Mouse (Mus musculus) gastrocnemius, postnatal 36 days (tissue): ENCODE results near the gene Cacna1g. TPM values are rescaled to one million over a fixed set of nuclear protein-coding genes. Genes with fewer than 3 reads are reported as not detected.

Source experiments
- DNase-seq, 2 experiments: peaks; one replicate each; pipeline ENCODE4 v3.0.0; 2022
- intact Hi-C: fragments of 180-260 bp; cut with DNase I; formaldehyde crosslinking; loops from one replicate; pipeline ENCODE4 v1.15.1; 2025
- long read RNA-seq, 2 experiments: library from polyadenylated mRNA; stranded (forward); transcript quantifications; one replicate each; pipeline ENCODE4 v2.0.0; 2021
- total RNA-seq, 2 experiments: library from RNA; stranded (reverse); gene quantifications; 2 replicates each; pipeline ENCODE4 v1.2.3; 2021

Gene Cacna1g
- total RNA-seq: 1 to 10 TPM; 2.0 to 3.0 TPM
- long read RNA-seq, experiment 1: 0 reads
- long read RNA-seq, experiment 2: 0 reads

GRCm38 (mm10) chr11:94473707-94474543 lies at the start of gene Cacna1g:
Gene Cacna1g, minus strand, starts transcription at chr11:94474198.
- DNase-seq: peak; percentile 80 to 87
- intact Hi-C loops: no loop called here

DNA sequence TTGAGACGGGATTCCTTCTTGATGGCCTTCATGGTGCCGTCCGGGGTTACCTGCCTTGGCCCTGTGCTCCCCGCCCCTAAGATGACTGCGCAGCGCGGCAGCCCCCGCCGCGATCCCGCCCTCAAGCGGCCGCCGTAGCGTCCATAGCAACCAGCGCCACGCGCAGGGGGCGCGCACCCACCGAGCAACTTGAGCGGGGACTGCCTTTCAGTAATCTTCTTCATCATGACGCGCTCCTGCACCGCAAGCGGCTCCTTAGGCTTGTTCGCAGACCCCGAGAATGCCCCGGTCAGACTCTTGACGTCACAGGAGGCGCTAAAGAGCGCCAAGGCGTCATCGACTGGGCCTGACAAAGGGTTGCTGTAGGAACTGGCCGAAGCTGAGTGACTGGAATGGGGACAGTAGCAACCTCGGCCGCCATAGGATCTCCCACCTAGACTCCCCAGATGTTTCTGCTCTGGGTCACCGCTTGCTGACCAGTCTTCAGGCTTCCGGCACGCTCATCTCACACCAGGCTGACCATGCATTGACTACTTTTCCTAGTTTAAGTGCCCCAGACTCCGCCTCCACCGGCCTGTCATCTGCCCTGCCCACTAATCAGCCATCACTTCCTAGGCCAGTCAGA lies 47.3 kb upstream of the Cacna1g start, which contains the start of gene Mycbpap:
Gene Mycbpap (minus strand): TSS at position 524 of the 625 bp plus-strand sequence.
- intact Hi-C loops: no loop called here

DNA sequence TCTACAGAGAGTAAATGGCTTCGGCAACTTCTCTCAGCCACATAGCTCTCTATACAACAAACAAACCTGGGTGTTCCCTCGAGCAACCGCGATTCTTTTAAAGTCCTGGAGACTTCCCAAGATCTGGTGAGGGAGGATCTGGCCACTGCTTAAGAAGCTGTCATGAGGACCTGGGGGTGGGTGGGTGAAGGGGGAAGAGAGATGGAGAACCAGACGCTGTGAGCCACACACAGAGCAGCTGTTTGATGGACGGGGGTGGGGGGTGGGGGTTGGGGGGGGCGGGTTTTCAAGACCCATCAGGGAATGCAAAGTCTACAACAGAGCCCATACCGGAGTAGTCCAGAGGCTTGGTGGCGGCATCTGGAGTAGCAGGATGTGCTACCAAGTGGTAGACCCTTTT lies 39.5 kb upstream of the Cacna1g start:
- DNase-seq: no peak
- intact Hi-C loops: no loop called here

More for the DNA sequence above, 47.3 kb upstream of the Cacna1g start, which contains the start of gene Mycbpap:
- DNase-seq: peak; percentile 15 to 35

DNA sequence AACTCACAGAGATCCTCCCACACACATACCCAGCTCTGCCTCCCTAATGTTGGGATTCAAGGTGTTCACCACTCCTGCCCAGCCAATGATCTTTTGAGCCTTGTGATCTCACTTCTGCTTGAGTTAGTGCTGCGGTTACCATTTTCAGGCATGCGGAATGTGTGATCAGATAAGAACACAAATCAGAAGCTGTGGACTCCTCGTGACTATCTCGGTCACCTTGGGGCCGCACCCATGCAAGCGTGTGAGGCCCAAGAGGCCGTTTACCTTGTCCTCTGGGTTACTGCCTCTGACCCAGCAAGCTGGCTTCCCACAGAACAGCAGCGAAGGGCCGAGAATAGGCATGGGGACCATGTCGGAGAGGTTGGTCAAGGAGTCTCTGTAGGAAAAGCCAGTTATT lies 35.0 kb upstream of the Cacna1g start:
- no peak for DNase-seq
- intact Hi-C loops: no loop called here

- intact Hi-C loops: no loop called here
- no peak for DNase-seq
These were observed 27.5 kb upstream of the Cacna1g start for GRCm38 (mm10) chr11:94501482-94501881.

DNA sequence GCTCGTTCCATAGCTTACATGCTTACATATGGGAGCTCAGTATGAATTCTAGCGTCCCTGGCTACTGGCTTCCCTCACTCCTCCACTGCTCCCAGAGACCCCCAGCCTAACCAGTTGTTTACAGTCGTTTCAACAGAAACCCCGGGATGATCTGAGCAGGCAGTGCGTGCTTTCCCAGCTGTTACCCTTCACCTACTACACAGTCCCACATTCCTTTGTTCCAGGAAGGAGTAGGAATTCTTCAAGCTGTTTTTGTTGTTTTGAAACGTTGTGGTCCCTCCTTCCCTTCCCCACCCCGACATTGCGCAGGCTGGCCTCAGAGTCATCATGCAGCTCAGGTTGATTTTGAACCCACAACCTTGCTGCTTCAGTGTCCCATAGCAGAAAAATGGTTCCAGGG lies 26.4 kb upstream of the Cacna1g start:
- intact Hi-C loops: no loop called here
- DNase-seq: no peak

GRCm38 (mm10) chr11:94499661-94500152 lies 25.7 kb upstream of the Cacna1g start, which contains the start of gene Epn3:
Gene Epn3, minus strand, starts transcription at chr11:94499974.
- DNase-seq: no peak
- intact Hi-C loops: no loop called here

DNA sequence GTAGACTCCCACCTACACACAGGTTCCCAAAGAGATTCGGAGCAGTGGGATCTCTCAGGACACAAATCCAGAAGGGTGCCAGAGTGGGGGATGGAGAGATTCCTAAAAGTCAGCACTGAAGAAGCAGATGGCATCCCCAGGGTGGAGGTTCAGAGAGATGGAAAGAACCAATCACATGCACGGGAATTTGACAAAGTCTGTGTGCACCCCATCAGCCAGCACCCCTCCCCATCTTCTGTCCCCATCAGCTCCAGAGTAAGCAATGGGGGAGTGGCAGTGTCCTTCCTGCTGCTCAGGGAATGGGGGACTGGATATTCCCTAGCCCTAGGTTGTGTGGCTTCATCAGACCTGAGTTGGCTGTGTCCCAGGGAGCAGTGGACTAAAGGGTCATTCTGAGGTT lies 25.0 kb upstream of the Cacna1g start:
- intact Hi-C loops: no loop called here
- DNase-seq: no peak

- no peak for DNase-seq
- intact Hi-C loops: no loop called here
These were observed 24.3 kb upstream of the Cacna1g start for GRCm38 (mm10) chr11:94498093-94498996.

- no peak for DNase-seq
- intact Hi-C loops: no loop called here
These were observed 21.4 kb upstream of the Cacna1g start for GRCm38 (mm10) chr11:94495415-94495814.

DNA sequence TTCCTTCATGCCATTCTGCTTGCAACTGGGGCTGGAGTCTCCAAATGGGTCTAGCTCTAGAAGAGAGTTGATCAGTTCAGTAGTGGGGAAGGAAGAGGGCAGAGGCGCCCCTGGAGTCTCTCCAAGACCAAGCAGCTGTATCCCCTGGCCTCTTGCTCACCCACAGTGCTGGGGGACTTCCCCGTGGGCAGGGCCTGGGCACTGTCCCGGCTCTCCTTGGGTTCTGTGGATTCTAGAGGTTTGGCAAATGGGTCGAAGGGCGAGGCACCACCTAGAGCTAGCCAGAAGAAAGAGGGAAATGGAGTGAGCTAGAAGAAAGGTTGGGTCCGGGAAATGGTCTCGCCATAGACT lies 17.7 kb upstream of the Cacna1g start:
- intact Hi-C loops: no loop called here
- no peak for DNase-seq

- no peak for DNase-seq
- intact Hi-C loops: no loop called here
These were observed 17.2 kb upstream of the Cacna1g start for GRCm38 (mm10) chr11:94491035-94491748.

DNA sequence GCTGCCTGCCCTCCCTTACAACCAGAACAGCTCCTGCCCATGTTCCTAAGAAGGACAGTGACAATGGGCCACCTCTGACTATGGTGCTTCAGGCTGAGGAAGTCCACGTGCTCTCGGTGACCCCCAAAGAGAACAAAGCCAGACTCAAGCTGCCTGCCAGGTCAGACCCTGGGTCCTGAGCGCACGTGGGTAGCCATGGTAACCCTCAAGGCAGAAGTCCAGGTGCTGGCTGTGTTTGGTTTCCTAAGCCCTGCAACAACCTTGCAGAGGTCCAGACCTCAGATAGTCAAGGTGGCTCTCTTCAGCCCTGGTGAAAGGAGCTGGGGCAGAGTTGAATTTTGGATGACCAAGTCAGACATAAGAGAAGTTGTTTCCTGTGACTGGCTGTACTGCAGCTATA lies 15.7 kb upstream of the Cacna1g start:
- no peak for DNase-seq
- intact Hi-C loops: loop anchor here (5.0 kb wide), 3 partner anchors 87 to 362 kb away; no protein-coding TSS in a partner anchor

DNA sequence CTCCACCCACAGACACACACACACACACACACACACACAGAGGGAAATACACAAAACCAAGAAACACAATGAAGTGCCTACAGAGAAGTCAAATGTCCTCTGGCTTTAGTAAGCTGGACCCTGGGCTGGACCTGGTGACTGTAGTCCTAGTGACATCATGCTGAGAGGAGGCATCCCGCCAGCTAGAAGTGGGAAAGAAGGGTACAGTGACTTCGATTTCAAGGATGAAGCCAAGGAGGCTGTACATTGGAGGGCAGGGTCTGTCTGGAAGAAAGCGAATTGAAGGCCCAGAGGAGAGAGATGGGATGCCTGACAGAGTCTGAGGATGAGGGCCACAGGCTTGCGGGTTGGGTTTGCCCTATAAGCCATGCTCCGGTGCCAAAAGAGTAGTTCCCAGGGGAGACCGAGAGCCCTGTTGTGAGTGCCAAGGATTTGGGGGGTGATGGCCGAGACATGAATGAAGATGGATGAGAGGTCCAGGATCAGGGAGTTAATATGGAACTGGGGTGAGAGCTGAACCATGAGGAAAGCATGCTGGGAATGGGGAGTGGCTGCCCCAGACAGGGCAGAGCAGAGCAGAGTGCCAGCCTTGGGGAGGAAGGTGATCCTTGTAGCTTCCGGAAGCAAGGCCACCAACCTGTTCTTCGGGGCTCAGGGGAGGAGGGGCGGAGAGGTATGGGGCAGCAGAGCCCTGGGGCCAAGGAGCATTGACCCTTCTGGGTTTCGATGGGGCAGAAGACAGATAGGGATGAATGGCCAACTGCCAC lies 15.0 kb upstream of the Cacna1g start:
- intact Hi-C loops: loop anchor here (5.0 kb wide), 3 partner anchors 87 to 362 kb away; no protein-coding TSS in a partner anchor
- DNase-seq: no peak

DNA sequence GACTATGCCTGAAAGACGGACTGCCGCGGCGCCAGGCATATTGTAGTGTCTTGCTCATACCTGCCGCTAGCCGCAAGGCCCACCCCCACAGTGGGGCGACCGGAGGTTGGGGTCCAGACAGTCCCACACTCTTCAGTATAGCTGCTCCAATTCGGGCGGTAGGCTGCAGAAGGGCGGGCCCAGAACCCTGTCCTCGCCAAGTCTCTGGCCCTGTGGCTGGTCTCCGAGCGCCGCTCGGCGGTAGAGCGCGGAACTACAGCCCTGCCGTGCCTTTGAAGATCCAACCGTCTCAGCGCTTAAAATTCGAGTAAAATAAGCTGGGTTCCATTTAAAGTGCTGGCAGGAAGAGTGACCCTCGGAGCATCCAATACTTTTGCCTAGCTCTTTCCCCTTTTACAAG lies 12.0 kb upstream of the Cacna1g start, which contains the start of gene Spata20:
Gene Spata20 (minus strand): TSS at position 179 of the 400 bp plus-strand sequence.
- peak; percentile 75 to 84 for DNase-seq
- intact Hi-C loops: loop anchor here (5.0 kb wide), 3 partner anchors 84 to 359 kb away; no protein-coding TSS in a partner anchor

DNA sequence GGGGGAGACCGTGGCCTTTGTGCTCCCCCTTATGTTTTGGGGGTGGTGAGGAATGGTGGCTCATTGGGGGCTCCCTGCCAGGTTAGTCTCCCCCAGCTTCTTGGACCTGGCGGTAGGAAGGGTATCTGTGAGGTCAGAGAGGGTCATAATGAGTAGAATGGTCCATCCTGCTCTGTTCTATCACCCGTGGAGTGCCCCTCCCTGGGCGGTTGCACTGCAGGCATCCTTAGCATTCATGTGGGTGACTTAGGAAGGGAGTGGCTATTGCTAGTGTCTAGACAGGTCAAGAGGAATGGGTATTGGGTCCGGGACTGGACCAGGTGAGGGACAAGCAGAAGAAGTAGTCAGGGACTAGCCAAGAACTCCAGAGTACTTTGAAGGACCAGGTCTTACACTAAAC lies 11.2 kb upstream of the Cacna1g start:
- no peak for DNase-seq
- intact Hi-C loops: loop anchor here (2.0 to 5.0 kb wide), 4 partner anchors 64 to 358 kb away; no protein-coding TSS in a partner anchor

DNA sequence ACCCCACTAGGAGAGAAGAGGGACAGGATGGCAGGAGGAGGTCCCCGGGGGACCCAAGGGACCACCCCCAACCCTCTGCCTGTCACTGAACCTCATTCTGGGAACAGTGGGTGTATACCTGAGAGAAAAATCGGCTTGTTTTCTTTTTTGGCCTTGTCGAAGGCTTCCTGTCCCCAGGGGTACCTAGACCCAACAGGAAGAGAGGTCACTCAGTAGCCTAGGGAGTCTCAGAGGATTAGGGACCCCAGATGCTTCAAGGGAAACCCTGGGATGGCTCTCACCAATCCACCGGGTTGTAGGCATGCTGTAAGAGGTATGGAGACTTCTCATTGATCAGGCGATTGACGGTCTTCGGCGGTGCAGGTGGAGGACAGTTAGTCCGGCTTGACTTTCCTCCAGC lies 10.6 kb upstream of the Cacna1g start:
- no peak for DNase-seq
- intact Hi-C loops: loop anchor here (2.0 to 5.0 kb wide), 4 partner anchors 64 to 357 kb away; no protein-coding TSS in a partner anchor

DNA sequence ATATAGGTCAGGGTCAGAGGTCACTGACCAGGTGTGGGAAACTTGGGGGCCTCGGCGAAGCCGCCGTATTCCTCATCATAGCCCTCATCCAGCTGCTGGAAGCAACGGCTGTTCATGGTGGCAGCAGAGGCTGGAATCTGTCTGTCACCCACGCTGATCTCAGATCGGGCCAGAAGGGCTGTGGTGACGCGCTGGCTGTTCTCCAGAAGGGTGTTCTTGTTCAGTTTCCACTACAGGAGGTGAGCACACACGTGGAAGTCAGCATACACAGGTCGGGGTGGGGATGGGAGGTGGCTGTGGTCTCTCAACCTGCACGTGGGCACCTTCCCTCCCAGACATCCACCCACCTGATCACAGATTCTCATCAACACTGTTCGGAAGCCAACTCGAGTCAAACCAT lies 9.9 kb upstream of the Cacna1g start:
- intact Hi-C loops: loop anchor here (2.0 kb wide), 2 partner anchors 63 to 145 kb away; no protein-coding TSS in a partner anchor
- DNase-seq: no peak
